Mouse (Mus musculus) C2C12 (cell line): ENCODE measurements around the gene Lexm.

Experiments used
- CEBPB ChIP-seq: IDR thresholded peaks from one replicate; pipeline ENCODE4 v1.6.1; 2011; ENCODE audit warnings: low read depth, mild to moderate bottlenecking, control low read depth, moderate library complexity
- CTCF ChIP-seq: IDR thresholded peaks from one replicate; pipeline ENCODE4 v1.5.1; 2011; ENCODE audit not compliant: control insufficient read depth, insufficient read depth, insufficient read length
- MYOG ChIP-seq: IDR thresholded peaks from one replicate; pipeline ENCODE4 v1.6.1; 2011; ENCODE audit not compliant: control insufficient read depth, insufficient read length; ENCODE audit errors: extremely low read depth
- USF1 ChIP-seq: IDR thresholded peaks from one replicate; pipeline ENCODE4 v1.6.1; 2011; ENCODE audit warnings: low read depth, mild to moderate bottlenecking, control low read depth, moderate library complexity

GRCm38 (mm10) chr4:106560846-106561781 is 55.9 kb downstream of the Lexm start, which contains the start of gene Dhcr24:
- no peak for TF ChIP-seq MYOG
- TF ChIP-seq CTCF, result no peak
- TF ChIP-seq USF1, result no peak
- no peak for TF ChIP-seq CEBPB
